Mouse (Mus musculus): ENCODE data around the gene Coro2b. TPM values are rescaled to one million over a fixed set of nuclear protein-coding genes. Genes with fewer than 3 reads are reported as not detected.

The Coro2b gene
- polyA plus RNA-seq, 2 experiments = 0.57 to 1.1 TPM

DNA sequence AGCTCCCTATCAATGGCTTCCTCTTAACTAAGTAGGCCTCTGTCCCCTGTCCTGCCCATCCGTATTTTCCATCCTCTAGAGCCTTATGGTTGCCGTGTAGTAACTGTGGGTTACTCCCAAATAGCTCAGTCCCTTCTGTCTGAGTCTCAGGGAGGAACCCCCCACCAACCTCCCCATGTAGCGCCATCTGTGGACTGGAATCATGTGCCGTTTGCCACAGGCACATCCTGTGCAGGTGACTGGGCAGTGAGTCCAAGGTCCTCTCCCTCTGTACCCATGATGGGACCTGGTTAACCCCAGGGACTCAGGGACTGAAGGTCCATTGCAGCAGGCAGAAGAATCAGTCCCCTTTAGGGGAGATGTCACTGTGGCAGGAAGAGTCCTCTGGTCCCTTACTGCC is 106.1 kb downstream of the Coro2b start:
- Histone ChIP-seq H3K4me1 (replicated peaks; ENCODE audit: control insufficient read depth in 2 of 2, insufficient read depth in 2 of 2, low read length in 1 of 2) (peaks cover 0 to 2% of the 10 kb centered on the region in 2 experiments; a peak in 2 of 4 replicates), H3K9ac (replicated peaks) (no peak overlapping the region), H3K4me3 (ENCODE audit: insufficient read depth in 1 of 2, low read depth in 2 of 2, low read length in 2 of 2) (no peak overlapping the region), H3K36me3 (replicated peaks; ENCODE audit: control insufficient read depth, insufficient read depth, low read depth) (no peaks in the 10 kb centered on the region), H3K9me3 (ENCODE audit: control insufficient read depth, low read length) (no peaks in the 10 kb centered on the region), H3K27me3 (ENCODE audit: control insufficient read depth, insufficient read depth, low read length) (no peaks in the 10 kb centered on the region), H3K4me2 (ENCODE audit: low read depth) (no peak overlapping the region), H3K27ac (no peak overlapping the region)
- 72% methylated on average over 4 of the region's 4 CpGs for WGBS (ENCODE audit: insufficient replicate concordance)
- ATAC-seq (ENCODE audit: insufficient read depth) = no peak
- TF ChIP-seq CTCF (IDR thresholded peaks at IDR 0.05; ENCODE audit: low read depth) = no peak
- no peak for DNase-seq (ENCODE audit: low read depth in 3 of 3, low spot score in 3 of 3)

GRCm38 (mm10) chr9:62427010-62427409 is 109.8 kb downstream of the Coro2b start:
- ATAC-seq (ENCODE audit: insufficient read depth) = no peak
- 52% methylated on average over 8 of the region's 8 CpGs for WGBS (ENCODE audit: insufficient replicate concordance)
- Histone ChIP-seq H3K36me3 (replicated peaks; ENCODE audit: control insufficient read depth, insufficient read depth, low read depth) (no peaks in the 10 kb centered on the region), H3K9me3 (ENCODE audit: control insufficient read depth, low read length) (no peaks in the 10 kb centered on the region), H3K4me2 (ENCODE audit: low read depth) (no peak overlapping the region), H3K4me1 (replicated peaks; ENCODE audit: control insufficient read depth in 2 of 2, insufficient read depth in 2 of 2, low read length in 1 of 2) (0 out of 4 replicates have a peak, but pooled peaks cover 0 to 3% of the 10 kb centered on the region in 2 experiments), H3K27ac (no peak overlapping the region), H3K27me3 (ENCODE audit: control insufficient read depth, insufficient read depth, low read length) (no peaks in the 10 kb centered on the region), H3K4me3 (ENCODE audit: insufficient read depth in 1 of 2, low read depth in 2 of 2, low read length in 2 of 2) (no peak overlapping the region), H3K9ac (replicated peaks) (no peak overlapping the region)
- TF ChIP-seq EP300 (IDR thresholded peaks at IDR 0.05; ENCODE audit: low read depth) (no peak), CTCF (IDR thresholded peaks at IDR 0.05; ENCODE audit: low read depth) (no peak)
- DNase-seq (ENCODE audit: low read depth in 3 of 3, low spot score in 3 of 3) = no peak

DNA sequence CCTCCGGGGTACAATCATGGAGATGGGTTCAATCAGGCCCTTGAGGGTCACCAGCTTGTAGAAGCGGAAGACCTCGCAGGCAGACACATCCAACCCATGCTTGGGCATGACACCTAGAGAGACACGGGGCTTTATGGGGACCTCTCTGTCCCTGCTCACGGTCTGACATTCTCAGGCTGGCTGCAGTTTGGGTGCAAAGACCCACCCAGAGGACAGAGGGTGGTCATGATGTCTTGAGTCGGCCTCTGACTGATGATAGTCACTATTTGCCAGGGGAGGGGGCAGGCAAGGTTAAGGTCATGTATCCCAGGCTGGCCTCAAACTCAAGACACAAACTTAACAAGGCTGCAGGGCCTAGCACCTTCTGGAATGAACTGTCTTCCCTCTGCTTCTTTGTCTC is 110.3 kb downstream of the Coro2b start:
- TF ChIP-seq CTCF (IDR thresholded peaks at IDR 0.05; ENCODE audit: low read depth) = no peak
- Histone ChIP-seq H3K4me1 (replicated peaks; ENCODE audit: control insufficient read depth in 2 of 2, insufficient read depth in 2 of 2, low read length in 1 of 2) (peaks cover 0 to 3% of the 10 kb centered on the region in 2 experiments; a peak in 1 of 4 replicates), H3K27me3 (ENCODE audit: control insufficient read depth, insufficient read depth, low read length) (no peaks in the 10 kb centered on the region), H3K36me3 (replicated peaks; ENCODE audit: control insufficient read depth, insufficient read depth, low read depth) (no peaks in the 10 kb centered on the region), H3K9me3 (ENCODE audit: control insufficient read depth, low read length) (no peaks in the 10 kb centered on the region), H3K4me3 (ENCODE audit: insufficient read depth in 1 of 2, low read depth in 2 of 2, low read length in 2 of 2) (no peak overlapping the region), H3K4me2 (ENCODE audit: low read depth) (no peak overlapping the region), H3K27ac (no peak overlapping the region), H3K9ac (replicated peaks) (no peak overlapping the region)
- ATAC-seq (ENCODE audit: insufficient read depth) (no peak), DNase-seq (ENCODE audit: low read depth in 3 of 3, low spot score in 3 of 3) (no peak)
- WGBS (ENCODE audit: insufficient replicate concordance) = 69% methylated on average over 6 of the region's 6 CpGs

DNA sequence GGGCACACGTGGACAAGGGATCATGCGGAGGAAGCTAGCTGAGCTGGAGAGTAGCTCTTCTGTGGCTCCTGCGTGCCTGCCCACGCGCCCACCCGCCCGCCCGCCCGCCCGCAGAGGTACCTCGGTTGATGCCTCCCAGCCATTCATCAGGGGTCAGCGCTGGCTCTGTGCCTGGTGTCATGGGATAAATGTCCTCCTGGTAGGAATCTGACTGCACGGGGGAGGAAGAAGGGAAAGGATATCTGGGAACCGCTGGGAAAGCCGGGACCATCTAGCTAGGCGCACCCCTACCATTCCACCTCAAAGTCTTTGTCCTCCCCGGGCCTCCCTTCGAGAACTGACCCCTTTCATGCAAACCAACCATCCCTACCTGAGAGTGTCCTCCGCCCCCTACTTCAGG is 110.8 kb downstream of the Coro2b start:
- H3K4me1 ChIP-seq (replicated peaks; ENCODE audit: control insufficient read depth in 2 of 2, insufficient read depth in 2 of 2, low read length in 1 of 2) = peaks cover 0 to 6% of the 10 kb centered on the region in 2 experiments; a peak in 1 of 4 replicates
- 79% methylated on average over 19 of the region's 19 CpGs for WGBS (ENCODE audit: insufficient replicate concordance)
- H3K4me3 ChIP-seq (ENCODE audit: insufficient read depth in 1 of 2, low read depth in 2 of 2, low read length in 2 of 2) = no peak overlapping the region
- TF ChIP-seq CTCF (IDR thresholded peaks at IDR 0.05; ENCODE audit: low read depth) = no peak
- TF ChIP-seq EP300 (IDR thresholded peaks at IDR 0.05; ENCODE audit: low read depth) = no peak
- ATAC-seq (ENCODE audit: insufficient read depth) (no peak), DNase-seq (ENCODE audit: low read depth in 3 of 3, low spot score in 3 of 3) (no peak)
- H3K27me3 ChIP-seq (ENCODE audit: control insufficient read depth, insufficient read depth, low read length) = no peaks in the 10 kb centered on the region
- no peaks in the 10 kb centered on the region for H3K36me3 ChIP-seq (replicated peaks; ENCODE audit: control insufficient read depth, insufficient read depth, low read depth)
- H3K9me3 ChIP-seq (ENCODE audit: control insufficient read depth, low read length) = no peaks in the 10 kb centered on the region
- no peak overlapping the region for H3K9ac ChIP-seq (replicated peaks)
- no peak overlapping the region for H3K4me2 ChIP-seq (ENCODE audit: low read depth)
- no peak overlapping the region for H3K27ac ChIP-seq

GRCm38 (mm10) chr9:62425265-62425664 is 111.6 kb downstream of the Coro2b start:
- DNase-seq (ENCODE audit: low read depth in 3 of 3, low spot score in 3 of 3) (no peak), ATAC-seq (ENCODE audit: insufficient read depth) (no peak)
- TF ChIP-seq EP300 (IDR thresholded peaks at IDR 0.05; ENCODE audit: low read depth) = no peak
- no peak for TF ChIP-seq CTCF (IDR thresholded peaks at IDR 0.05; ENCODE audit: low read depth)
- H3K36me3 ChIP-seq (replicated peaks; ENCODE audit: control insufficient read depth, insufficient read depth, low read depth) = no peaks in the 10 kb centered on the region
- H3K27ac ChIP-seq = no peak overlapping the region
- H3K4me1 ChIP-seq (replicated peaks; ENCODE audit: control insufficient read depth in 2 of 2, insufficient read depth in 2 of 2, low read length in 1 of 2) = peaks cover 0 to 10% of the 10 kb centered on the region in 2 experiments; a peak in 1 of 4 replicates
- no peak overlapping the region for H3K4me3 ChIP-seq (ENCODE audit: insufficient read depth in 1 of 2, low read depth in 2 of 2, low read length in 2 of 2)
- 28% methylated on average over 5 of the region's 5 CpGs for WGBS (ENCODE audit: insufficient replicate concordance)
- no peak overlapping the region for H3K9ac ChIP-seq (replicated peaks)
- no peaks in the 10 kb centered on the region for H3K27me3 ChIP-seq (ENCODE audit: control insufficient read depth, insufficient read depth, low read length)
- no peak overlapping the region for H3K4me2 ChIP-seq (ENCODE audit: low read depth)
- no peaks in the 10 kb centered on the region for H3K9me3 ChIP-seq (ENCODE audit: control insufficient read depth, low read length)

Data from liver, embryonic 14.5 days (tissue).